Mouse (Mus musculus) adrenal gland, postnatal 0 days (tissue): Measurements from ENCODE around the gene Cisd2. TPM values are rescaled to one million over a fixed set of nuclear protein-coding genes. Genes with fewer than 3 reads are reported as not detected.

Source experiments
- polyA plus RNA-seq: library from polyadenylated mRNA; unstranded; fragments of >200 nt; fragmentation: Nextera tagmentation; extraction: Ambion mirVana; gene quantifications from 2 replicates; pipeline ENCODE4 v1.2.1, GENCODE M21; 2015

Gene Cisd2
- polyA plus RNA-seq: 31.1 and 31.4 TPM in 2 replicates

GRCm38 (mm10) chr3:135423608-135424212 is at the start of gene Cisd2:
Gene Cisd2, minus strand, starts transcription at chr3:135423925.

DNA sequence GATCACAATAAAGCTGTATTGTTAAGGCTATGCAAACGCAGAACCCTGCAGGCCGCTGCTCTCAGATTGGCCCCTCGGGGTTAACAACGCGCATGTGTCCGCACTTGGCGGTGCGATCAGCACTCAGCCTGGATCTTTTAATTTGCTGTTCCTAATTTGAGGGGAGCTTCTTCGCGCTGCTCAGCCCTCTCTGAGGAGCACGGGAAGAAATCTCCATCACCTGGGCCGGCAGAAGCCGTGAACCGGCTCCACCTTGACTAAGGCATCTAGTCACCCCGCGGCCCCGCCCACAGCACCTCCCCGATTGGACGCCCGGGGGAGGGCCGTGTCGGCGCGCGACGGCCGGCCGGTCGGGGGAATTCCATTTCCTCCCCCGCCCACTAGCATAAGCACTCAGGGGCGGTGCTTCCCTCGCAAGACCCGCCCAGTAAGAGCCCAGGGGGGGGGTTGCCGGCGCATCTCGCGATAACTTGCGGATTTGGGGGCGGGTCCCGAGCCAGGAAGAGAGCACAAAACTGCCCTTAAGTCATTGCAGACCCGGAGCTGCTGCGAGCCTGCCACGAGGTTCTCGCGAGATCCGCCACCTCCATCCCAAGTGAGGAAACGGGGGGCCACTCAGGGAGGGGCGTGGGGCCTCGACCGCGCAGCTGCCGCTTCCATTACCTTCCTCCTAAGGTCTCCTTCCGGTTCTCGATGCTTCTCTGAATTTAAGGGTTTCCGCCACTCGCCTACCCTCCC is 14.2 kb upstream of the Cisd2 start, which contains the start of gene Ube2d3:
Gene Ube2d3 (plus strand): TSS at position 392 of the 738 bp plus-strand sequence.

Other genes starting within 250 kb of the Cisd2 start
- 4.7 and 5.9 TPM in 2 replicates for gene Cenpe, start 211.4 kb downstream of the Cisd2 start, polyA plus RNA-seq
- 8.4 and 18.7 TPM in 2 replicates for gene Bdh2, start 142.7 kb downstream of the Cisd2 start, polyA plus RNA-seq
- 1.4 and 4.2 TPM in 2 replicates for gene Slc9b2, start 116.2 kb downstream of the Cisd2 start, polyA plus RNA-seq
- gene Slc9b1, start 75.9 kb downstream of the Cisd2 start, polyA plus RNA-seq: 0.08 and 0.90 TPM in 2 replicates
- gene Ube2d3, start 14.2 kb upstream of the Cisd2 start, polyA plus RNA-seq: 329 and 419 TPM in 2 replicates
- 8.3 and 18.6 TPM in 2 replicates for gene Manba, start 61.7 kb upstream of the Cisd2 start, polyA plus RNA-seq